Mouse (Mus musculus): ENCODE measurements around the gene Tmem176b.

GRCm38 (mm10) chr6:48831141-48831540, 10.2 kb downstream of the Tmem176b start:
- TF ChIP-seq CTCF (IDR thresholded peaks at IDR 0.05; ENCODE audit: borderline replicate concordance, control insufficient read depth, extremely low read depth, insufficient read depth, low read length, poor library complexity) (no peak), POLR2A (IDR thresholded peaks at IDR 0.05; ENCODE audit: control insufficient read depth, extremely low read depth, insufficient read depth, low read length, poor library complexity) (no peak)

Data from thymus, adult 2 months (tissue).